Mouse (Mus musculus): Measurements from ENCODE around the gene Fam57b.

The Fam57b gene

DNA sequence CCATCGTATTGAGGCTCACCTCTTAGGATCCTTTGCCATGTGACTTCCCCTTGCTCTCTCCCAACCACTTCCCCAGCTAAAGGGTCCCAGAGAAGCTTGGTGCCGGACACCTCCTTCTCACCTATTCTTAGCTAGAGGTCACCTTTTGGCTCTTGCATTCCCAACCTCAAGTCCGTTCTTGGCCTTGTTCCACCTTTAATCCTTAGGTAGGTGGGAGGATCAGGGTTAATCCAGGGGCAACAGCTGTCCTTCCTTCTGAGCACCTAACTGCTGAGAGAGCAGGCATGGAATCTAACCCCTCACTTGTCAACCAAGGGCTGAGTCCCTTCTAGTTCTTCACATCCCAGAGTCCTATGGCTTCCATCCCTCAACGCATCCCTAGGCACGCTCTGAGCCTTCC lies 28.5 kb downstream of the Fam57b start:
- no peak for DNase-seq (ENCODE audit: low spot score in 2 of 2)

DNA sequence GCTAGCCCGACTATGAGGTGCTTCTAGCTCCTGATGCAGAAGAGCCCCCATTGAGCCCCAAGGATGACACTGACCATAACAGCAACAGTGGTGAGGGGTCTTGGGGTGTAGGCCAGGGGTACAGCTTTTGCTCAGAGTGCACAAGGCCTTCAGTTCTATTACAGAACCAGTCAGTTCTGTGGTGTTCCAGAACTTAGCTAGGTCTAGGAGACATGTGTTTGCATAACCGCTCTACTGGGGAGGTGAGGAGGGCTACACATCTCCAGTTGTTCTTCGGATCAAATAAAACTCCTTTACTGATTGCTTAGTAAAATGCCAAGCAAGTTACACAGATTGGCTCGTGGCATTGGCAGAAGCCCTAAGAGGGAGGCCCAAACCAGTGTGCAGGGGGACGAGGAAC lies 34.1 kb downstream of the Fam57b start, which contains the start of gene 4930451I11Rik:
TSS of gene 4930451I11Rik (minus strand) at position 101 of the 400 bp plus-strand sequence.
- no peak for DNase-seq (ENCODE audit: low spot score in 2 of 2)

DNA sequence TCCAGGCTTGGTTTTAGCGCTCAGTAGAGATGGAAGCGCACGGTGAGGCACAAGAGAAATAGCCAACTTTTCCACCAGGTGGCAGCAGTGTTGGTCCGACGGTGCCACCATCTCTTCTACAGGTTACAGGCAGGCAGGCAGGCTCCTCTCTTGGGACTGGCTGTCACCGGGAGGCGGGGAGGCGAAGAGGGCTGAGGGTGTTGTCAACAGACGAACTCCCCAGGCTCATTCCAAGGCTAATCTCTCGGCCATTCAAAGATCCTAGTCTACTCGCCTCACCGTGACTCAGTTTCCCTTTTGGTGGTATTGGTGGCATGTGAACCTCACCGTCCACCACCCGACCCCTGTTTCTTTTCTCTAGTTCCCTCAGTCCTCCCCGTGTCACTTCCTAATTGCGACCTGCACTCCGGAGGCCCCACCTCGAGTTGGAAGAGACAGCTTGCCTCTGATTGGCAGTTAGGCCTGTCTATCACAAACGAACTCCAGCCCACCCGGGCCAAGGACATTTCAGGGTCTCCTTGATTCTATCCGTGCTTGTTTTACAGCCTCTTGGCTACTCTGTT lies 34.6 kb downstream of the Fam57b start:
- DNase-seq (ENCODE audit: low spot score in 2 of 2) = peak in 1 of 2 experiments; percentile 76

DNA sequence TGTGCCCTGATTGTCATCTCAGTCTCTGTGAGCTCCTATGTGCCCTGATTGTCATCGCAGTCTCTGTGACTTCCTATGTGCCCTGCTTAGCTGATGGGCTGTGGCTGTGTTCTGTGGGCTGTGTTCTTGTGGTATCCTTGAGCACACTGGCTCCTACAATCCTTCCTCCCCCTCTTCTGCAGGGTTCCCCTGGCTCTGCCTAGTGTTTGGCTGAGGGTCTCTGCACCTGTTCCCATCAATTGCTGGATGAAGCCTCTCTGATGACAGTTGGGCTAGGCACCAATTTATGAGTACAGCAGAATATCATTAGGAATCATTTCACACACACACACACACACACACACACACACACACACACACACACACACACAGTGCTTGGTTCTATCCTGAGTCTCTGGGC lies 35.8 kb downstream of the Fam57b start:
- no peak for DNase-seq (ENCODE audit: low spot score in 2 of 2)

DNA sequence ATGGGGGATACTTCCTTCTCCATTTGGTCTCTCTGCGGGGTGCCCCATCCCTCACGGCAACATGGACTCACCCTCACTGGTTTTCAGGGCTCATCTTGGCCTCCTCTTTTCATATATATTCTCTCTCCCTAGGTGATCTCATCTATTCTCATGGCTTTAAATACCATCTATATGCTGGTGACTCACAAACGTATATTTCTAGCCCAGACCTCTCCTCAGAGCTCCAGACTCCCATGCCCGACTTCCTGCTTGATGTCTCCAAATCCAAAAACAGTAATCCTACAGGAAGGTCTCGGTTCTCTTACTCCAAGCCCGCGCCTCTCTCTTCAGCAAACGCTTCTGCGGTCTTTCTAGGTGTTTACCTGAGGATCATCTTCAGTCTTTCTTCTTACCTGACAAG lies 45.8 kb downstream of the Fam57b start:
- DNase-seq (ENCODE audit: low spot score in 2 of 2) = no peak

DNA sequence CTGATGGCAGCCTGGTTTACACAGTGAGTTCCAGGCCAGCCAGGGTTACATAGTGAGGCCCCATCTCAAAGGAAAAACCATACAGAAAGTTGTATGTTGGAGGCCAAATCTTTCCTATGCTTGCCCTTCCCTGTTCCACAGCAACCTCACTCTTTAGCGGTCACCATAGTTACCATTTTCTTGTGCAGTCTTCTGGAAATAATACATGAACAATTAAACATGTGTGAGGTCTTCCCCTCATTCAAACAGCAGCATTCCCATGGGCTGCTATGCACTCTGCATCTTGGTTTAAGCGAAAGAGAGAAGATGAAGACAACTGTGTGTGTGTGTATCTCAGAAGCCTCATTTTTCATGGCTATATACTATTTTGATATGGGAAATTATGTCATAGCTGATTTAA lies 48.0 kb downstream of the Fam57b start:
- DNase-seq (ENCODE audit: low spot score in 2 of 2) = no peak

DNA sequence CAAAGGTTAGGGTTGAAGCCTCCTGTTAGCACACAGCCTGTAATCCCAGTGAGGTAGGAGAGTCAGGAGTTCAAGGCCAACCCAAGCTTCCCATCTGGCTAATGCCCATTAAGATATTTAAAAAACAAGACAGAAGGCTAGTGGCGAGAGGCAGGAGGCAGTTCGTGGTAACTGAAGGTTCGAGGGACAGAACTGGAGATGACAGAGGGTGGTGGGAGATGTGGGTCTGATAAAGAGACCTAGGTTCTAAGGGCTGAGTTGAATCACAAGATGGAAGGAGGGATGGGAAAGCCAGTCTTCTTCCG lies 49.6 kb downstream of the Fam57b start, which contains the start of gene Doc2a:
TSS of gene Doc2a (plus strand) at position 301 of the 305 bp plus-strand sequence.
- DNase-seq (ENCODE audit: low spot score in 2 of 2) = no peak

DNA sequence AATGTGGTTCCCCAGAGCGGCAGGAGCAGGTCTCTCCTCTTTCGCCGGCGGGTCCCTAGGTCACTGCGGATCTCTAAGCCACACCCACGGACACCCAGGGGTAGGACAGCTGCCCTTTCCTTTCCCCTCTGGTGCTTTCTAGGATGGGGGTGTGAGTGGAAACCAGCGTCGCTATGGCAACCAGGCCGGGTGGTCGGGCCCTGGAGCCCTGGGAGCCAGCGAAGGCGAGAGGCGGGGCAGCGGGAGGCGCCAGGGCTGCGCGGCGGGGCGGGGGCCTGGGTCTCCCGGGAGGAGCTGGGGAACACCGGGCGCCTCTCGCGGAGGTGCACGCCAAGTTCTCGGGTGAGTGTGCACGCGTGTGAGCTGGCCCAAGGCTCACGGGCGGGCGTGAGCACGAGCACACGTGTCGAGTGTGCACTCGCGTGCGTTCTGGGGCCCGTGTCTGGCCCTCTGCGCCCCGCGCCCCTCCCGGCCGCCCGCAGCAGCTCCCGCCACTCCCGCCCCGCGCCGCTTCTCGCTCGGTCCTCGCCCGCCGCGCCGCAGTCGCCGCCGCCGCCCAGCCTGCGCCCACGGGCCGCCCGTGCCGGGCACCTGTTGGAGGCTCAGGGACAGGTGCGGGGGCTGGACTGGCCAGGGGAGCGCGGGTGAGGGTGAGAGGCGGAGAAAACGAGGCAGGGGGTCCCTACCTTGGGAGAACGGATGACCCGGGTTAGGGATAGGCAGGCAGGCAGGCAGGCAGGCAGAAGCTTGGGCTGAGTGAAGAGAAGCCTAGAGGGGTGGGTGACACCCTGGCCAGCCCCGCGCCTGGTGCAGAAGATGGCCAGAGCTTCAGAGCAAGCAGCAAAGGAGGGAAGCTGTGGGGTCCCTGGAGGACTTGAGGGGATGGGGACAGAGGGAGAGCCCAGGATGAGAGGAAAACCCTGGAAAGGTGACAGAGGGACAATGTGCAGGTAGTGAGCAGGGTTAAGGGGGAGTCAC lies 50.2 kb downstream of the Fam57b start:
- DNase-seq (ENCODE audit: low spot score in 2 of 2) = peak in 1 of 2 experiments; percentile 55

DNA sequence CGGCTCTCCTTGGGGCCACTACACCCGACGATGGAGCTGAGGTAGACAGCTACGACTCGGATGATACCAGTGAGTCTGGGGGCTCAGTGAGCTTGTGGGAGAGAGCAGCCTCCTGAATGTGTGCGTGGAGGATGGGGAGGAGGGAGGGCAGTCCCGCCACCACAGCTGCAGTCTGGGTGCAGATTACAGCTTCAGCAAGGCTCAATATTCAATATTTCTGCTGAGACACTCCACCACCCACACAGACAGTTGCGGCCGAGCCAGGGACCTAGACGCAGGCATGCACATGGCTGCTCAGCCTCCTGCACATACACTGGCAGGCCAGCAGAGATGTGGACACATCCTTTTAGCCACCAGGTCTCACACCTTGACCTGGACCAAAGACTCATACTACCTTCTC lies 51.3 kb downstream of the Fam57b start:
- no peak for DNase-seq (ENCODE audit: low spot score in 2 of 2)

DNA sequence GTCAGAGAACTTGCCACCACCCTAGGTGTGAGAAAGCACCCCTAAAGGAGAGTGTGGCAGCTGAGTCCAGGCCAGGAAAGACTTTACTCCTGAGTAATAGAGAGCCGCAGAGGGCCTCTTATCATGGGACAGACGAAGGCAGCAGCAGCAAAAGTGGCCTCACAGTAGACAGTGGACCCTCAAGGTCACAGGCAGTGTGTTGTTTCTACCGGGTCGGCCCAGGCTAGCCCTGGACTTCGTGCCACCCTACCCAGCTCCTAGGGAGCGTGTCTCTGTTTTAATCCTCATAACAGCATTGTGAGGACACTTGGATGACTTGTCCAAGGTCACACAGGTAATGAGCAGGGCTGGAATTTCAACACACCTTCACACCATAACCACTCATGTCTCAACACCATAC lies 52.7 kb downstream of the Fam57b start:
- DNase-seq (ENCODE audit: low spot score in 2 of 2) = no peak

DNA sequence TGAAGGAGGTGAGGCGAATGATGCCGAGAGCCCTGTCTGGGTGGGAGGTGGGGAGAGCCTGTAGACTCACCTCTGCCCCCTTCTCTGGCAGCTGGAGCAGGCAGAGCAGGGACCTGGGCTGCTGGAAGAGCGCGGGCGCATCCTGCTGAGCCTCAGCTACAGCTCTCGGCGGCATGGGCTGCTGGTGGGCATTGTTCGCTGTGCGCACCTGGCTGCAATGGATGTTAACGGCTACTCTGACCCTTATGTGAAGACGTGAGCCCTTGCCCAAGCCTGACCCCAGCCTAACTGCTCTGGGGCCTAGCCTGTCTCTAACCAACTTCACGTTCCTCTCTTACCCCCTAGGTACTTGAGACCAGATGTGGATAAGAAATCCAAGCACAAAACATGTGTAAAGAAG lies 53.7 kb downstream of the Fam57b start:
- no peak for DNase-seq (ENCODE audit: low spot score in 2 of 2)

DNA sequence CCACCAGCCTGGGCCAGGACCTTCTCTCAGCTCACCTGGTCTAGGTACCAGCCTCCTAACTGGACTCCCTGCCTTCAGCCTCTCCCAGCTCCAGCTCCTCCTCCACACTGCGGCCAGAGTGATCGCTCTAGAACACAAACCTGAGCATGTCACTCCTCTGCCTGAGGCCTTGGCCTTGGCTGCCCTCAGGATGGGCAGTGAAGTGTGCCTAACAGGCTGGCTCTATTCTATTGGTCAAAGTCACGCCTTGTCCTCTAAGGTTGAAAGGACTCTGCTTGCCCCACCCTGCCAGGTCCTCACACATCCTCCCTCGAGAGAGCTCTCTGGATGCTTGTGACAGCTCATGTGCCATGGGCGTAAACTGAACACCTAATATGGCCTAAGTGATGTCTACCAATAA lies 56.0 kb downstream of the Fam57b start:
- DNase-seq (ENCODE audit: low spot score in 2 of 2) = no peak

DNA sequence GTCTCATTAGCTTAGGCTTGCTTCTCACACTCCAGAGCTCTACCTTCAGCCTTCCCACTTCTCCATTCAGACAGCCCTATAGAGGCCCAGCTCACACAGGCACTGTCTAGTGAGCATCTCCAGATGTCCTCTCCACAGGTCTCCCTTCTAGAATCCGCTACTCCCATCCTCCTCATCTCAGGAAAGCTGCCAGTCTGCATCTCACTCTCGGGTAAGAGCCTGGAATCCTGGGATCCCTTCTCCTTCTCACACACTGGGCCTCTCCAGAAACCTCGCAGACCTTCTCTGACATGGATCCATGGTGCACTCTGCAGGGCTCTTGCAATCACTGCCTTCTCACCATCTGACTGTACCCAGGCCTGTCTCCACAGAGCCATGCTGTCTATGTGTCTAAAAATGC lies 58.2 kb downstream of the Fam57b start:
- no peak for DNase-seq (ENCODE audit: low spot score in 2 of 2)

DNA sequence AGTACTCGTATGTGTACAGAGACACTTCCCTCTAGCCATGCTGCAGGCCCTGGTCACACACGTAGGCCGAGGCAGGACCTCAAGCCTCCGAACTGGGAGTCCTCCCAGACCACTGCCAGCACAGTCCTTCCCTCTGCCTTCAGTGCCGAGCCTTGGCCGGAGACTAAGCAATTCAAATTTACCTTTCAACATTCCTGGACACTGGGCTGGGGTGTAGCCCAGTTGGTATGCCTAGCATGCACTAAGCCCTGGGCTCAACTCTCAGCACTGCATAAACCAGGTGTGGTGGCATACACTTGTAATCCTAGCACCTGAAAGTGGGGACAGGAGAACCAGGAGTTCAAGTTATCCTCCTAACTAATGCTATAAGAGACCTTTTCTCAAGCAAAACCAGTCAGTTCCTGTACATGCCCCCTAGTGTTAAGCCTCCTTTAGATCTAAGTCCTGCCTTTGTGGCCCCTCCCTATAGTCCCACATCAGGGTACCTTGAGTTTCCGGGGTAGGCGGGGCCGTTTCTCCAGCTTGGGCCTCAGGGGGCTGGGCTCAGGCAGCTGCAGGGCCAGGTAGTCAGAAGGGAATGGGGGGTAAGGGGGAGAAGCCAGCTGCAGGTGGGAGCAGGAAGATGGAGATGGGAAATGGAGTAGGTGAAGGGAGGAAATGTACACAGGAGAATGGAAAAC lies 59.4 kb downstream of the Fam57b start:
- DNase-seq (ENCODE audit: low spot score in 2 of 2) = no peak

DNA sequence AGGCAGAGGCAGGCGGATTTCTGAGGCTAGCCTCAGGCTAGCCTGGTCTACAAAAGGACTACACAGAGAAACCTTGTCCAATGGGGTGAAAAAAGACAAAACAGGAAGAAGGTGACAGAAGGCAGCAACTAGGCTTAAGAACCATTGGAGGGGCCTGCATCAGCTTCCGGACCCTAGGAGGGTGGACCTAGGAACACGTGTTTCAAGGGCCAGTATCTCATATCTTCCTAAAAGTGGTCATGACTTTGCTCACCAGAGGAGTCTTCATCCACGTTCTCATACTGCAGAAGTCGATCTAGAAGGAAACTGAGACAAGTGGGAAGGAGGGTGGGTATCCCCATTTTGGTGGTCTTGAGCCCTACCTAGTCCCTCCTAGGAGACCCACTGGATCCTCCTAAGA lies 63.5 kb downstream of the Fam57b start:
- DNase-seq (ENCODE audit: low spot score in 2 of 2) = no peak

DNA sequence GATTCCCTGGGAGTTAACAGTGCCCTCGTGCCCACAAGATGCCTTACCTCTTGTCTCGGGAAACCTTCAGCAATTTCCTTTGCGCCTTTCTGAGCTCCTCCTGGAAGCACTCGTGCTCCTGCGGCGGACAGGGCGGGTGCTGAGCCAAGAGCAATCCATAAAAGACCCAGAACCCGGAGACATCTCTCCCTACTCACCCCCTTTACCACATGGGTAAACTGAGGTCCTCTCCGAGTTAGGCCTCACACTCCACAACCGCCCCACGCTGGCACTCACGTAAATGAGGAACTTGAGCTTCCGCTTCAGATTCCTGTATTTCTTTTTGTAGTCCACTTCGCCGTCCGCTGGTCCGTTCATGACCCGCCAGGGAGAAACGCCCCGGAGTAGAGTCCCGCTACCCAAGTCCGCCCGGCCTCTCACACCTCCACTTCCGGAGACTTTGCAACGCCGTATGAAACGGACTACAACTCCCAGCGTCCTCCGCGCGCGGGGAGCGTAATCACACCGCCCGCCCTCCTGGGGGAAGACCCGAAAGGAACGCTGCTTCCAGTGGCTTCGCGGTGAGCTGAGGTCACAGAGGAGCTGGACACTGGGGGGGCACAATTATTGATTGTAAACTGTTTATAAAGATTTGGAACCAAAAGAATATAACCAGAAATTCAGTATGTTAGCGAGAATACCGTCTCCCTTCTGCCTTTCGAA lies 64.1 kb downstream of the Fam57b start, which contains the start of gene Hirip3:
TSS of gene Hirip3 (plus strand) at position 544 of the 702 bp plus-strand sequence.
- peak; percentile 90 to 92 for DNase-seq (ENCODE audit: low spot score in 2 of 2)

DNA sequence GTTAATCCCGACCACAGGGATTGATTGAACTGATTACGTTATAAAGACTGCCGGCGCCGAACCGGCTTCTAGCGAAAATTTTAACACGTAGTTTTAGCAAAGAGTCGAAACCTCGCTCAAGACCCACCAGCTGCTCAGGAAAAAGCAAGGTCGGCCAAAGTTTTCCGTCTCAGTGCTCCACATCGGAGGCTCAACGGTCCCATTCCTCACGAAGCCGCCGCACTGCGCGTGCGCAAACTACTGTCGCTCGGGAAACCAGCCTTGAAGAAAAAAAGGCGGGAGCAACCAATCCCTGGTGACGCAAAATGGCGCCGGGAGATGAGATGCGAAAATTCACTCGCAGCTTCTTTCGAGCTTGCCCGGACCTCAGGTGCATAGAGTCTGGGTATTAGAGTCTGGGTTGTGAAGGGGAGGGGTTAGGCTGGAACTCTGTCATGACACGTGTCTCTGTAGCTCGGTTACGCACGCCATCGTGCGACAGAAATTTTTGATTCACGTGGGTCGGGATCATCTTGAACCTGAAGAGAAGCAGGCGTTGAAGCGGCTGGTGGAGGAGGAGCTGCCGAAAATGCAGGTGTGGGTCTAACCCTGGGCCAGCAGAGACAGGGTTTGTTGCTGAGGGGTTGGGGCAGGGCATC lies 64.8 kb downstream of the Fam57b start, which contains the start of gene Ino80e:
TSS of gene Ino80e (minus strand) at position 231 of the 638 bp plus-strand sequence.
- DNase-seq (ENCODE audit: low spot score in 2 of 2) = peak; percentile 92 to 94

DNA sequence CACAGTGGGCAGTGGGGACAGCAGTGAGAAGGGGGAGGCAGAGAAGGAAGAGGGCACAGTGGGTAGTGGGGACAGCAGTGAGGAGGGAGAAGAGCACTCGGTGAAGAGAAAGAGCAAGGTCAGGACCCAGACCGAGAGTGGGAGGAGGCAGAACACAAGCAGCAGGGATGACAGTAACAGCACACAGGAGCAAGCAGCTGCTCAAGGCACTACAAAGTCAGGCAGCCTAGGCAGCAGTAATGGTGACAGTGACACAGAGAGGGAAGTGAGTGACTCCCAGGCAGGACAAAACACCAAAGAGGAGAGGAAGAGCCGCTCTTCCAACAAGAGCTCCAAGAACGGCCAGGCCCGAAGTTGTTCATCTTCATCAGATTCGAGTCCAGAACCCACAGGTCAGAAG lies 66.3 kb downstream of the Fam57b start:
- DNase-seq (ENCODE audit: low spot score in 2 of 2) = no peak

DNA sequence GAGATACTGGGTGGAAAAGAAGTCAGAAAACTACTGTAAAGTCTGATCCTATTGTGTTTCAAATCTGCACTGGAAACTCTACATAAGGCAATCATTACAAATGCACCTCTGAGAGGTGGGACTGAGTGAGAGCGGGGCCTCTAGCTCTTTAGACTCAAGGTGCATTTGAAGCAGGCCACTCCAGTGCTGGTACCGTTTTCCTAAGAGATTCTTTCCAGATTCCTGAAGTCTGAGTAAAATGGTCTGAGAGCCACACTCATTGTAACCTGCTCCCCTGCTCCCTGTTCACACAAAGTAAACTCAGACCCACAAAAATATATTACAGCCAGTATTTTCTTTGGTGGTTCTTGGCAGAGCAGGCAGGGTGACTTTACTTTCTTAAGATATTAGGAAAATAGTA lies 70.1 kb downstream of the Fam57b start:
- no peak for DNase-seq (ENCODE audit: low spot score in 2 of 2)

DNA sequence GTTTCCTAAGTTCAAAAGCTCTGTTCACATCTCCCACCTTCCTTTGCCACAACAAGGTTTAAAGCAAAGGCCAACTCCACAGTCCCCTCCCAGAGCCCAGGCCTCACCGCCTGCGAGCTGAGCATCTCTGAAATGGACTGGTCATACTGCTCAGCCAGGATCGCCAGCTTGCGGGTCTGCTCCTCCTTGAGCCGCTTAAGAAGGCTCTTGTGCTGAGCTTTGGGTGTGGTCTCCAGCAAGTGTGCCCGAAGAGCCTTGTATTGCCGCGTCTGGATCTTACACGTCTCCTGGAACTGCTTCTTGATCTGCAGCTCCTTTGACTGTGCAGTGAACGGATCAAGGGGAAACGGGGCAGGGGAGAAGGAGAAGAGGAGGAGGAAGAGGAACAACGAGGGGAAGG lies 70.5 kb downstream of the Fam57b start:
- DNase-seq (ENCODE audit: low spot score in 2 of 2) = no peak

DNA sequence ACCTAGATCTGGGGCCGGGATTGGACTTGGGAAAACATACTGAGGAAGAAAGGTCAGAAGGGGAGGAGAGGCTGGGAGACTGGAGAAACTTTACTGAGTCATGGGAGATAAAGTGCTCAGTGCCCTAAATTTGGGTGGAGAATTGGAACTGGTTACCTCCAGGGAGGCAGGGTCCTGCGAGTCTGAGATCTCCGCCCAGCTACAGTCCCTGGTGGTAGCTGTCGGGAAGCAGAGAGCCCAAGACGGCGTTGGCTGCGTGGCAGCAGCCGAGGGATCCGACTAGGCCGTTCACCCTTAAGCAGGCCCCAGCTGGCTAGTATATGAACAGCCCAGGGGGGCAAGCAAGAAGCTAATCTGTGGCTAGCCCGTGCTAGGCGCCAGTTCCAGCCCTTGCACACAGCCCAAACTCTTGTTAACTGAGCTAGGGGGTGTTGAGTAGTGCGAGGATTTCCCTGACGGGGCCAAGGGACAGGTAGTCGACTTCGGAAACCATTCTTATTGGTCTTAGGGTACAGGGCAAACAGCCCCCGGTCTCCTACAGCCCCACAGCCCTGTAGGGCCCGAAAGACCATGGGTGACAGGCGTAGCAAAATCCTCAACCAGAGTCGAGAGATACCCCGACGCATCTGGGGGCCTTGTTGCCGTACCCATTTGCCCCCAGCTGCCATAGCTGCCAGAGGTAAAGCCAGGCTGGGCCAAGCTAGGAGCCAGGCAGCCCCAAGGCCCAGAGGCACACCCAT lies 72.5 kb downstream of the Fam57b start:
- DNase-seq (ENCODE audit: low spot score in 2 of 2) = no peak
